Mouse (Mus musculus): ENCODE results near the gene Nme3. TPM values are rescaled to one million over a fixed set of nuclear protein-coding genes. Genes with fewer than 3 reads are reported as not detected.

Nme3 gene
- total RNA-seq, 1 experiment from 2014 or later = 35.0 TPM

DNA sequence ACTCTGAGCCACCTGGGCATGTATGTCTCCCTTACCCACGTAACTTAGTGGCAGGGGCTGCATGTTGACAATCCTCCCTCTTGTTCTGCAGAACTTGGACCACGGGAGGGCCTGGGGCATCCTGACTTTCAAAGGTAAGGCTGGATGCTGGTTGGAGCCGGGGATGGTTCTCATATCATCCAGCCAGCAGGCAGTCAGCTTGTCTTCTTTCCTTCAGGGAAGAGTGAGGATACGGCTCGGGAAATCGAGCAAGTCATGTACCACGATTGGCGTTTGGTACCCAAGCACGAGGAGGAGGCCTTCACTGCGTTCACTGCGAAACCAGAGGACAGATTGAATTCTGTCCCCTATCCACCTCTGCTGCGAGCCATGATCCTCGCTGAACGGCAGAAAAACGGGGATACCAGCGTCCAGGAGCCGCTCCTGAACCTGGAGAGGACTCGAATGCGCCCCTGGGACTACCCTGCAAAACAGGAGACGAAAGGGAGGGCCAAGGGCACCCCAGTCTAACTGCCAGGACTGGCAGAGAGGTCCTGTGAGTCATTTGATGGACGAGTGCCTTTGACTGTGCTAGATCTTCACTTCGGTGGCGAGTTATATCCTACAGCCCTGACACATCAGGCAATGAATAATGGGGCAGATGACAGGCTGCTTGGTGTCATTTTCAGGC, 594 bp upstream of the Nme3 start:
- peak; percentile 4; the same call in 1 of the 2 replicates for ATAC-seq (replicated peaks; ENCODE audit: low read depth, poor library complexity, severe bottlenecking)

DNA sequence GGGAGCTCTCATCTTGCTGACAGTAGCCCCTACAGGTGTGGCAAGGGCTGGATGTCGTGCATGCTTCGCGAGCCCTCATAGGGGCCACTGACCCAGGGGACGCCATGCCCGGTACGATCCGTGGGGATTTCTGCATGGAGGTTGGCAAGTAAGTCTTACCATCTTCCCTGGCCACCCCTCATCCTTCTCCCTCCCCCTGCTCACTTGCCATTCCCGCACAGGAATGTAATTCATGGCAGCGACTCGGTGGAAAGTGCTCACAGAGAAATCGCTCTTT, 631 bp downstream of the Nme3 start:
- ATAC-seq (replicated peaks; ENCODE audit: low read depth, poor library complexity, severe bottlenecking) = no peak

GRCm38 (mm10) chr17:24897600-24897999, 1.3 kb downstream of the Nme3 start:
- ATAC-seq (replicated peaks; ENCODE audit: low read depth, poor library complexity, severe bottlenecking) = no peak

DNA sequence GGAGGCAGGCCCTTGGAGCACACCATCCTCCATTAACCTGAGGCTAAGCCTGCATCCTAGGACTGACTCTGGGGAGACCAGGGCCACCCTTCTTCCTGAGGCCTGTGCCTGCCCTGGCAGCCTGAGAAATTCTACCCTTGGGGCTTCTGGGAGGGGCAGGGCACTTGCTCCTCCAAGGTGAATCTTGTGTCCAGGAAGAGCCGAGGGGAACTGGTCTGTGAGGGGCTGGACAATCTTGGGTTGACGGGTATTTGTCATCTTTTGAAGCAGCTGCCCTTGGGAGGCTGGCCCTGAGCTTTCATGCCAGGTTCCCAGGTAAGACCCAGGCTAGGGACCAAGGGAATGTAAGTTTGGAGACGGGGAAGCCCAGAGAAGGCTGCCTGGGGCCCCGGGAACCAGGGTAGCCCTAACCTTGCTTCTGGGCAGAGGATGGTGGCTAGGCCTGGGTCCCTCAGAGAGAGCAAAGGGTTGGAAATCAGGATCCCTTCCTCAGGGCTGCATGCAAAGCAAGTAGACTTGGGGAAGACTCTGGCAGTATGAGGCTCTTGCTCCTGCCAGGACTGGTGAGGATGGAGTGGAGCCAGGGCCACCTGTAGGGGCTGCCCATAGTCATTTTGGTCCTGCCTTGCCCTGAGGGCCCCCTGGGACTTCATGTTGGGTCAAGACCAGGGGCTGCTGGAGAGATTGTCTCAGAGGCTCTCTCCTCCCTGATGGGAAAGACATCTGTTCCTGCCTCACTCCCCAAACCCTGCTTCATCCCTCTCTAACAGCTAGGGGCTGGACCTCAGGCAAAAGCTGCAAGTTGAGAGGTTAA, 1.9 kb downstream of the Nme3 start:
- ATAC-seq (replicated peaks; ENCODE audit: low read depth, poor library complexity, severe bottlenecking) = no peak

- ATAC-seq (replicated peaks; ENCODE audit: low read depth, poor library complexity, severe bottlenecking) = no peak
Measured at GRCm38 (mm10) chr17:24899153-24899552, 2.9 kb downstream of the Nme3 start.

- no peak for ATAC-seq (replicated peaks; ENCODE audit: low read depth, poor library complexity, severe bottlenecking)
Measured at GRCm38 (mm10) chr17:24900014-24900413, 3.7 kb downstream of the Nme3 start.

- no peak for ATAC-seq (replicated peaks; ENCODE audit: low read depth, poor library complexity, severe bottlenecking)
Measured at GRCm38 (mm10) chr17:24902124-24902523, 5.8 kb downstream of the Nme3 start.

- ATAC-seq (replicated peaks; ENCODE audit: low read depth, poor library complexity, severe bottlenecking) = peak; percentile 47
Measured at GRCm38 (mm10) chr17:24902671-24903474, 6.6 kb downstream of the Nme3 start.

DNA sequence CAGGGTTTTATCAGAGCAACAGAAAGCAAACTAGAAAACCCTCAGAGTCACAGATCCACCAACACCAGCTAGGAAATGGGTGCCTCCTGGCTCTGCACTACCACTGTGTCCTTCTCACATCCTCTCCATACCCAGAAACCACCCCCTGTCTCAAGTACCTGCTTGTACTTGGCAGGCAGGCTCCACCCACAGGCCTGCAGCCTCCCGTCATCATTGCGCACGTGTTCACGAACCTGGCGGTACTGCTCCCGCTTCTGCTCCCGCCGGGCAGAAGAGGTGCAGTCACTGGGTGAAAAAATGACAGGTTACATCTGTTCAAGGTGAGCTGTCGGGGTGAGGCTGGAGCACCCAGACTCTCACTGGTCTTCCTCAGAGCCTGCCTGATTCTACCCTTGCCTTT, 7.5 kb downstream of the Nme3 start:
- no peak for ATAC-seq (replicated peaks; ENCODE audit: low read depth, poor library complexity, severe bottlenecking)

DNA sequence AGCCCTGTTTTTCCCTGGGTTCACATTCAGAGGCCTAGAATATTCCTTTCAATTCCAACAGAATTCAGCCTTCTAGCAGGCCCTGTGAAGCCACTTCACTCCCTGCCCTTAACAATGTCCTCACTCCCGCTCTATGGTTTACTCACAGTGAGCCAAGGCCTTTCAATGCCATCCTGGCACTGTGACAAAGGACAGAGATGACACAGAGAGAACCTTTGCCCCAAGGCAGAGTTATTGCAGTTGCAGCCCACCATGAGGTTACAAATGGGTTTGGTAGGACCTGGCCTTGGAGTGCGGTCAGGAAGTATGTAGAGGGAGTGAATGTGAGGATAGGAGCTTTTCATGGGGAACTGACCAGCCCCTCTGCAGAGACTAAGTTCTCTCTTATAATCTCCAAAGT, 11.3 kb downstream of the Nme3 start:
- no peak for ATAC-seq (replicated peaks; ENCODE audit: low read depth, poor library complexity, severe bottlenecking)

DNA sequence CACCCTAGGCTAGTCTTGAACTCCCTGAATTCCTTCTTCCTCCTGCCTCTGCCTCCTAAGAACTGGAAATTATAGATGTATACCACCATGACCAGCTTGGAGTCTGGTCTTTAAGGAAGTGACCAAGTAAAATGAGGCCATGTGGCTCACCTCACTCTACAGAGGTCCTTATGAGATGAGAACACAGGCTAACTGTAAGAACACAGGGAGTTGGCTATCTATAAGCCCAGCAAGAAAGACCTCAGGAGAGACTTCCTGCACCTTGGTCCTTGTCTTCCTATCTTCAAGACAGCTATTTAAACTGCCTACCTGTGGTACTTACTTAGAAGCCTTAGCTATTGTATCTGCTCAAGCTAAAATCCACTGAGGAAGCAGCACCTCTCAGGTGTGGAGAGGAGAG, 17.7 kb downstream of the Nme3 start:
- no peak for ATAC-seq (replicated peaks; ENCODE audit: low read depth, poor library complexity, severe bottlenecking)

DNA sequence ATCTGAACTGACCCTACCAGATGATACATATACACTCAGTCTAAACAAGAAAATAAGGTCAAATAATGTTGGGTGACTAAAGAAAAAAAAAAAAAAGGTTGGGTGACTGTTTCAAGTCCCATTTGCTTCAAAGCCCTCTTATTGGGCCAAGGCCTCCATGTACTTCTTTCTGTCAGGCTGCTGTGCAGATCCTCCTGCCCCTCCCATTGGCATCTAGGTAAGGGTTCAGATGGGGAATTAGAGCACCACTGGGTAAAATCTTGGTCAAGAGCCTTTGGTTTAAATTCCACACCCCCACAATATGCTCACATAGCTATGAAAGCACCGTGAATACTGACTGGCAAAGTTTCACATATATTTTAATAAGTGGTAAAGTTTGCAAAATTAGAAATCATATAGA, 26.9 kb downstream of the Nme3 start:
- no peak for ATAC-seq (replicated peaks; ENCODE audit: low read depth, poor library complexity, severe bottlenecking)

- no peak for ATAC-seq (replicated peaks; ENCODE audit: low read depth, poor library complexity, severe bottlenecking)
Measured at GRCm38 (mm10) chr17:24929506-24929905, 33.2 kb downstream of the Nme3 start.

DNA sequence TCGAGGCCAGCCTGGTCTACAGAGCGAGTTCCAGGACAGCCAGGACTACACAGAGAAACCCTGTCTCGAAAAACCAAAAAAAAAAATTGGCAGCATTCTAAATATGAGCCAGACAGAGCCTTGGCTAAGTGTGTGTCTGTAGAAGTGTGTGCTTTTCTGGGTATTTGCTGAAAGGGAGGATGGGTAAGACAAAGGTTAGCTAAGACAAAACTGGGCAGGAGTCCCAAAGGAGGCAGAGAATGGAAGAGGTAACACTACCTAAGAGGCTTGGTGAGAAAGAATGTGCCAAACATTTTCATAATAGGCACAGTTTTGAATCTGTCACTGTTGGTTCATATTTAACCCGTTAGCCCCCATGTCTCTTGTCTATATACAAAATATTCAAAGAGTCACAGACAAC, 36.1 kb downstream of the Nme3 start:
- ATAC-seq (replicated peaks; ENCODE audit: low read depth, poor library complexity, severe bottlenecking) = no peak

DNA sequence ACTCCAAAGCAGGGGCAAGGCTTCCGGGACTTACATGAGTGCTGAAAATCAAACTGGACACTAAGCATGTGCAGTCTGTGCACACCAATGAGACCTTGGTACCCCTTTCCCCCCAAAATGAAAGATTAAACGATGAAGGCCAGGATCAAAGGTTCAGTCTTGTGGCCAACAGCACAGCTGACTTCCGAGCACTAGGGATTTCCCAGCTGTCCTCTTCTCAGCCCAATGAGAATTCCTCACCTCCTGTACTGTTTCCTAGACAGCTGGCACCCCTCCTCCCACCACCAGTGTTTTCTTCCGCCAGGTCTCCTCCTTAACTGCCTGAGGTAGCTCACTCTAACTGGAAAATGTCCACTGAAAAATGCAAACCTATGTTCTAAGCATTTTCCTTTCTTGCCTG, 36.9 kb downstream of the Nme3 start:
- ATAC-seq (replicated peaks; ENCODE audit: low read depth, poor library complexity, severe bottlenecking) = no peak

GRCm38 (mm10) chr17:24934926-24935325, 38.6 kb downstream of the Nme3 start:
- no peak for ATAC-seq (replicated peaks; ENCODE audit: low read depth, poor library complexity, severe bottlenecking)

DNA sequence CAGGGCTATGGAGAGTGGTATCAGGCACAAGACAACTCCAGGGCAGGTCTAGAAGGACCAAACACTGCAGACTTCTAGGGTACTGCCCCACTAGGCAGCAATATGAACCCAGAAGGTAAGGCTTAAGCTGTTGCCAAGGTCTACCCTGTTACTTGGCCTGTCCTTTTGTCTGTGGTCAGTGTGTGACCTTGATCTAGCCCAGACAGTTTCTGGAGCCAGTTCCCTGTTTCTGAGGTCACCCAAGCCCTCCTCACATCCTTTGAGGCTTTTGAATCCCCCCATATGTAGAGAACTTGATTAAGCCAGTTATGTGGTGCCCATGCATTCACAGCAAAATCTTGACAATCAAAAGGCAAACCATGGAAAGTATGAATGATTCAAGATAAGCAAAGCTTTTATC, 39.4 kb downstream of the Nme3 start:
- 0 out of 2 replicates have a peak, but pooled peaks have one; percentile 4 for ATAC-seq (replicated peaks; ENCODE audit: low read depth, poor library complexity, severe bottlenecking)

DNA sequence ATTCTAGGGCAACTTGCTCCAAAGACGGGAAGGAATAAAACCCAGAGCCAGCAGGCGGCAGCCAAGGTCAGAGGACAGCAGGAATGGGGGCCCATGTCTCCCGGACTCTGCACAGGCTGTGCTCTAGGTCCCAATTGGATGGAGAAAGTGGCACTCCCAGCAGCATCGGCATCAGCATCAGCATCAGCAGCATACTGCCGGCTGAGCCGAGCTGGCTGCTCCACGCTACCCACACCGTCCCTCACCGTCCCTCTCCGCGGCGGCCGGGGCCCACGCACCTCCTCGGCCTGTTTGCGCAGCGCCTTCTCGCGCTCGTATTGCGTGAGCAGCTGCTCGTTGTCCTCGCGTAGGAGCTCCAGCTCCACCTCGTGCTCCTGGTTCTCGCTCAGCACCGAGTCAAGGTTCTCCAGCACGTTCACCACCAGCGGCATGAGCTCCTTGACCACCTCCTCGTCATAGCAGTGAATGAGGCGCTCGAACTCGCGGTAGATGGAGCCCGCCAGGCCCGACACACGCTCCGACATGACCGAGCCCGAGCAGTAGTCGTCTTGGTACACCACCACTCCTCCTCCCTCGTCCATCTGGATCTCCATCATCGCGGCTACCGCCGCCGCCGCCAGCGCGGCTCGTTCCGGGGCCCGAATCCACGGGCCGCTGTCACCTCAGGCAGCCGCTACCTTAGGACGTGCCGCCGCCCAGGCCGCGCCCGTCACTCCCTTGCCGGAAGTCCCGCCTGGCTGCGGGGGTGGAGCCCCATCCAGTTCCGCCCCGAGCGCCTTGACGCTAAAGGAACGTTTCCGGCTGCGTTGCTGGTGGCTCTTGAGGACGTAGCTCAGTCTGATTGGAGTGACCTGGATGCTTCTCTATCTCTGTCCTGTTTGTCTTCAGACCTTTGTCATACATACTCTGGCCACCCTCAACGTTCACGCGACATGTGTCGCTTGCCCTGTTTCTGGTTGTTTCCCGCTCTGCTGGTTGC, 40.2 kb downstream of the Nme3 start, which contains the start of gene Mapk8ip3:
TSS of gene Mapk8ip3 (minus strand) at position 719 of the 979 bp plus-strand sequence.
- peak; percentile 93 for ATAC-seq (replicated peaks; ENCODE audit: low read depth, poor library complexity, severe bottlenecking)

DNA sequence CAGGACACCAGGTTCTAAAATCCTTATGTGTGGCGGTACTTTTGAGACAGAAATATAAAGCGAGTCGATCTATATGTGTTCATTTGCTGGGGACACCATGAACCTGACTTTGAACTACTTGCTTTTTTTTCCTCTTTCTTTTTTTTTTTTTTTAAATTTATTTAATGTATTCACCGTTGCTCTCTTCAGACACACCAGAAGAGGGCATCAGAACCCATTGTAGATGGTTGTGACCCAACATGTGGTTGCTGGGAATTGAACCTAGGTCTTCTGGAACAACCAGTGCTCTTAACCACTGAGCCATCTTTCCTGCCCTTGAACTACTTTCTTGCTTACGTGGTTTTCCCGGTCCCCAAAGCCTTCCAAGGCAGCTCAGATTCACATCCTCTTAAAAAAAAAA, 41.0 kb downstream of the Nme3 start:
- no peak for ATAC-seq (replicated peaks; ENCODE audit: low read depth, poor library complexity, severe bottlenecking)

DNA sequence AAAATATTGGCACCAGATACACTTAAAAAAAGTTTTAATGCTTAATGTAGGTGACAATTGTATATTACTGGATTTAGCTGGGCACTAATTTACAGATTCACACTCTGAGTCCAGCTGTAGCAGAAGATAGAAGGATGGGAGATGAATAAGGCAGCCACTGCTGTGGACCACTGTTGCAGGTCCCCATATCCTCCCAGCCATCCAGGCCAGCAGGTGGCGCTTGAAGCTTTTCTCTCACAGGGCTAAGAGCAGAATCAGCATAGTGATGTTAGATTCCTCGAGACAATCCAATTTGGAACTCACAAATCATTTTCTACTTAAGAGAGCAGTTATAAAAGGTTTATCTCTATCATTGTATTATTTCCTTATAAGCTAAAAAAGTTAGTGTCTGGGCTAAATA, 46.2 kb downstream of the Nme3 start:
- ATAC-seq (replicated peaks; ENCODE audit: low read depth, poor library complexity, severe bottlenecking) = peak; percentile 87
